Mouse (Mus musculus): Measurements from ENCODE around the gene Lrmda.
A peak's percentile ranks its signal among the peaks of the same experiment; 100 is the strongest.

Lrmda gene

GRCm38 (mm10) chr14:22019252-22019948, at the start of gene Lrmda:
Gene Lrmda (plus strand): TSS chr14:22019712.
- peak; percentile 66 to 80 for DNase-seq (ENCODE audit: low spot score in 2 of 2)

GRCm38 (mm10) chr14:21981462-21981861, 38.0 kb upstream of the Lrmda start:
- peak; percentile 63 to 80 for DNase-seq (ENCODE audit: low spot score in 2 of 2)

GRCm38 (mm10) chr14:21982096-21982591, 37.4 kb upstream of the Lrmda start:
- peak; percentile 9 to 25 for DNase-seq (ENCODE audit: low spot score in 2 of 2)

GRCm38 (mm10) chr14:21982592-21983310, 36.8 kb upstream of the Lrmda start:
- DNase-seq (ENCODE audit: low spot score in 2 of 2), result peak; percentile 31 to 33

GRCm38 (mm10) chr14:21983311-21983949, 36.1 kb upstream of the Lrmda start:
- peak; percentile 23 to 26 for DNase-seq (ENCODE audit: low spot score in 2 of 2)

GRCm38 (mm10) chr14:21983950-21984730, 35.4 kb upstream of the Lrmda start:
- no peak for DNase-seq (ENCODE audit: low spot score in 2 of 2)

GRCm38 (mm10) chr14:21984757-21985425, 34.6 kb upstream of the Lrmda start:
- peak; percentile 32 to 42 for DNase-seq (ENCODE audit: low spot score in 2 of 2)

- DNase-seq (ENCODE audit: low spot score in 2 of 2), result peak; percentile 18 to 37
Observed at GRCm38 (mm10) chr14:21985426-21985931, 34.0 kb upstream of the Lrmda start.

- DNase-seq (ENCODE audit: low spot score in 2 of 2), result peak; percentile 81 to 88
Observed at GRCm38 (mm10) chr14:21985981-21986732, 33.4 kb upstream of the Lrmda start.

GRCm38 (mm10) chr14:21986733-21987659, 32.5 kb upstream of the Lrmda start:
- DNase-seq (ENCODE audit: low spot score in 2 of 2), result peak; percentile 37 to 65

- DNase-seq (ENCODE audit: low spot score in 2 of 2), result peak; percentile 92 to 98
Observed at GRCm38 (mm10) chr14:21987660-21988576, 31.6 kb upstream of the Lrmda start.

- peak; percentile 36 to 56 for DNase-seq (ENCODE audit: low spot score in 2 of 2)
Observed at GRCm38 (mm10) chr14:21988577-21989290, 30.8 kb upstream of the Lrmda start.

- peak; percentile 59 to 66 for DNase-seq (ENCODE audit: low spot score in 2 of 2)
Observed at GRCm38 (mm10) chr14:21989291-21989913, 30.1 kb upstream of the Lrmda start, which contains the start of gene Zfp503. Gene Zfp503 (minus strand): TSS chr14:21989601.

- peak; percentile 26 to 31 for DNase-seq (ENCODE audit: low spot score in 2 of 2)
Observed at GRCm38 (mm10) chr14:21990321-21991021, 29.0 kb upstream of the Lrmda start.

- peak; percentile 35 to 66 for DNase-seq (ENCODE audit: low spot score in 2 of 2)
Observed at GRCm38 (mm10) chr14:21991251-21991780, 28.2 kb upstream of the Lrmda start.

- DNase-seq (ENCODE audit: low spot score in 2 of 2), result no peak
Observed at GRCm38 (mm10) chr14:21991856-21992255, 27.7 kb upstream of the Lrmda start.

All from urinary bladder, postnatal 36 days (tissue).